Mouse (Mus musculus): ENCODE measurements around the gene Timp3. TPM values are rescaled to one million over a fixed set of nuclear protein-coding genes. Genes with fewer than 3 reads are reported as not detected.

Timp3 gene
- total and polyA plus RNA-seq, 2 experiments from 2014 or later = 33.6 to 62.9 TPM

DNA sequence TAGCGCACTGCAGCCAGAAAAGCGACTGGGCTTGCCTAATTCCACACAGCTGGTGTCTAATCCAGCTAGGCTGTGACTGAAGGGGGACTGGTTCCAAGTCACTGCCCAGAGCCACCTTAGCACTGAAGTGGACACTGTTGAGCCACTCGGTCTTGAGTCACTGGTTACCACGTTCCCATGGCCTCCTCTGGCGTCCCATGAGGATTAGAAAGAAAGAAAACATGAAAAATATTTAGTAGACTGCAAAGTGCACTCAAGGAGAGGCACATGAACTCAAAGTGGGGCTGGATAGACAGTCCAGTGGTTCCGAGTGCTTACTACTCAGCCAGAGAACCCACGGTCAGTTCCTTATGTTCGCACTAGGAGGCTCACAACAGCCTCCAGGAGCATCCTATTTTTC lies 18.9 kb upstream of the Timp3 start:
- Histone ChIP-seq H3K9me3 (ENCODE audit: low read length) (no peaks in the 10 kb centered on the region), H3K4me1 (ENCODE audit: insufficient read depth) (no peaks in the 10 kb centered on the region), H3K36me3 (ENCODE audit: insufficient read depth) (no peaks in the 10 kb centered on the region), H3K4me3 (ENCODE audit: low read depth, low read length) (no peak overlapping the region), H3K27ac (ENCODE audit: low read depth, low read length) (no peak overlapping the region), H3K9ac (no peak overlapping the region), H3K27me3 (ENCODE audit: insufficient read depth, low read length) (no peaks in the 10 kb centered on the region), H3K4me2 (ENCODE audit: low read depth) (no peak overlapping the region)
- no peak for TF ChIP-seq CTCF (IDR thresholded peaks at IDR 0.05; ENCODE audit: low read depth)
- ATAC-seq = no peak
- WGBS = 89% methylated on average over 8 of the region's 8 CpGs
- no peak for DNase-seq

DNA sequence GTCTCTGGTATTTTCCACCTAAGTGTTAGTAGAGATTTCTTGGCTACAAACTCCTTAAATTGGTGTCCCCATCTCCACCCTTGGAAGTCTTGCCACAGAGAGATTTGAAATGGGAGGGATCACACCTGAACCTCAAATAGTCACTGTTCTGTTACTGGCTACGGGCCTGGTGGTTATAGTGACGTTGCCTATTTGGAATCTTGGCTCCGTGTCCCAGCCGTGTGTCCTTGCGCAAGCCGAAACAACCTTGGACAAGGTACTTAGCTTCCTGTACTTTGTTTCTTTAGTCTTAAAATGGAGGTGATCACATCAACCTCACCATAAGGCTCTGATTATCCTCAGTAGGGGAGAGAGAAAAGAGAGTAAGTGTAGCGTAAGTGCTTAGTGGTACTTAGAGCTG lies 13.7 kb upstream of the Timp3 start:
- H3K9me3 ChIP-seq (ENCODE audit: low read length) = no peaks in the 10 kb centered on the region
- H3K9ac ChIP-seq = no peak overlapping the region
- WGBS = 87% methylated on average over 7 of the region's 7 CpGs
- no peaks in the 10 kb centered on the region for H3K27me3 ChIP-seq (ENCODE audit: insufficient read depth, low read length)
- H3K4me2 ChIP-seq (ENCODE audit: low read depth) = no peak overlapping the region
- H3K4me1 ChIP-seq (ENCODE audit: insufficient read depth) = no peaks in the 10 kb centered on the region
- ATAC-seq = no peak
- no peak overlapping the region for H3K4me3 ChIP-seq (ENCODE audit: low read depth, low read length)
- TF ChIP-seq CTCF (IDR thresholded peaks at IDR 0.05; ENCODE audit: low read depth) = no peak
- no peaks in the 10 kb centered on the region for H3K36me3 ChIP-seq (ENCODE audit: insufficient read depth)
- DNase-seq = no peak
- no peak overlapping the region for H3K27ac ChIP-seq (ENCODE audit: low read depth, low read length)

- no peaks in the 10 kb centered on the region for H3K9me3 ChIP-seq (ENCODE audit: low read length)
- ATAC-seq = no peak
- no peak overlapping the region for H3K9ac ChIP-seq
- no peak for TF ChIP-seq CTCF (IDR thresholded peaks at IDR 0.05; ENCODE audit: low read depth)
- no peak overlapping the region for H3K4me2 ChIP-seq (ENCODE audit: low read depth)
- 66% methylated on average over 8 of the region's 8 CpGs for WGBS
- H3K36me3 ChIP-seq (ENCODE audit: insufficient read depth) = no peaks in the 10 kb centered on the region
- no peak for DNase-seq
- H3K4me1 ChIP-seq (ENCODE audit: insufficient read depth) = no peaks in the 10 kb centered on the region
- H3K27me3 ChIP-seq (ENCODE audit: insufficient read depth, low read length) = no peaks in the 10 kb centered on the region
- no peak overlapping the region for H3K4me3 ChIP-seq (ENCODE audit: low read depth, low read length)
- H3K27ac ChIP-seq (ENCODE audit: low read depth, low read length) = no peak overlapping the region
Observed at GRCm38 (mm10) chr10:86290109-86290771, 9.9 kb upstream of the Timp3 start.

DNA sequence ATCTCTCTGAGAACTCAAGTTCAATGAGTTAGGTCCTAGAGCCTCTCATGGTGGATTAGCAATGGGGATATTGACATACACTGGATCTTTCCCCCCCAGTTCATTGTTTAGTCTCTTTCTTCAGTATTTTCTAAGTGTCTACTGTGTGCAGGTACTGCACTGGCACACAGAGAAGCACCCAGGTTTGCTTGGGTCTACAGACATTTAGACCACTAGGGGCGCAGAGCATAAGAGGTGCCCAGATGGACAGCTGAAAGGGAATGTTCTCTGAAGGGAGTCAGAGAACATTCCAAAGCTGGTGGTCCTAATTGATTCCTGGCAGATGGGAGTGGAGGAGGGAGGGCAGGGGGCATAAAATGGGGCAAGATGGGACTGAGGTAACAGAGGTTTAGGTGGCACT lies 6.3 kb upstream of the Timp3 start:
- no peak for ATAC-seq
- WGBS = 72% methylated on average over 1 of the region's 1 CpGs
- no peaks in the 10 kb centered on the region for H3K4me1 ChIP-seq (ENCODE audit: insufficient read depth)
- TF ChIP-seq CTCF (IDR thresholded peaks at IDR 0.05; ENCODE audit: low read depth) = peak; percentile 14; the same call in 1 of the 2 replicates
- no peak overlapping the region for H3K4me2 ChIP-seq (ENCODE audit: low read depth)
- H3K27ac ChIP-seq (ENCODE audit: low read depth, low read length) = no peak overlapping the region
- no peak overlapping the region for H3K9ac ChIP-seq
- DNase-seq = no peak
- no peaks in the 10 kb centered on the region for H3K27me3 ChIP-seq (ENCODE audit: insufficient read depth, low read length)
- no peak overlapping the region for H3K4me3 ChIP-seq (ENCODE audit: low read depth, low read length)
- H3K9me3 ChIP-seq (ENCODE audit: low read length) = no peaks in the 10 kb centered on the region
- H3K36me3 ChIP-seq (ENCODE audit: insufficient read depth) = no peaks in the 10 kb centered on the region

DNA sequence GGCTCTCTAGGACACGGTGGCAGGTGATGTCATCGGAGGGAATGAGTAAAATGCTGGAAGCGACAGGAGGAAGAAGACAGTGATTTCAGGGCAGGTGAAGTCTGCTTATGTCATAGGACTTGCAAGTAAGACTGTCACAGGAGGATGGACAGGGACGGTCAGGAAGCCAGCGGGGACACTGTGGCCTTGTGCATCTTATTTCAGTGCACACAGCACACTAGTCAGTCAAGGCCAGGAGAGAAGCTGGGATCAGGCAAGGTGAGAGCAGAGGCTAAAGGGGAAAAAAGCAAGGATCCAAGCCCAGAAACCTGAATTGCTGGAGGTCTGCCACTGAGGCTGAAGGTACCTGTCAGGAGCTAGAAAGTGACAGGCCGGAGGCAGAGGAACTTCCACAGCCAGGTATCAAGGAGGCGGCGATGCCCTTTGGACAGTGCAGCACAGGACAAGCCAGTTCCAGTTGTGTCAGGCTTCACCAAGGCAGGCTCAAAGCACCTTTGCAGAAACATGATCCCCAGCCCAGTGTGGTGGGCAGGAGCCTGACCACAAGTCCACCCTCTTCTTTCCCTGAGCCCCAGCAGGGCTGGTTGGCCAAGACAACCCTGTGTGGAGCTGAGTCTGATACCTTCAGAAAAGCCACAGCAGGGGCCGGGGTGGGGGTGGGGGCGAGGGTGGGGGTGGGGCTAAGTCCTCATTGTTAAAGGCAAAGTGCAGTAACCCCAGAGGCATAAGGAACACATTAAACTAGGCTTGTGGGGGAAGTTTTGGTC lies 5.4 kb upstream of the Timp3 start:
- Histone ChIP-seq H3K9me3 (ENCODE audit: low read length) (no peaks in the 10 kb centered on the region), H3K36me3 (ENCODE audit: insufficient read depth) (no peaks in the 10 kb centered on the region), H3K4me1 (ENCODE audit: insufficient read depth) (no peaks in the 10 kb centered on the region), H3K4me3 (ENCODE audit: low read depth, low read length) (no peak overlapping the region), H3K27me3 (ENCODE audit: insufficient read depth, low read length) (no peaks in the 10 kb centered on the region), H3K27ac (ENCODE audit: low read depth, low read length) (no peak overlapping the region), H3K9ac (no peak overlapping the region), H3K4me2 (ENCODE audit: low read depth) (no peak overlapping the region)
- 66% methylated on average over 10 of the region's 10 CpGs for WGBS
- DNase-seq (no peak), ATAC-seq (no peak)
- TF ChIP-seq CTCF (IDR thresholded peaks at IDR 0.05; ENCODE audit: low read depth) = no peak

DNA sequence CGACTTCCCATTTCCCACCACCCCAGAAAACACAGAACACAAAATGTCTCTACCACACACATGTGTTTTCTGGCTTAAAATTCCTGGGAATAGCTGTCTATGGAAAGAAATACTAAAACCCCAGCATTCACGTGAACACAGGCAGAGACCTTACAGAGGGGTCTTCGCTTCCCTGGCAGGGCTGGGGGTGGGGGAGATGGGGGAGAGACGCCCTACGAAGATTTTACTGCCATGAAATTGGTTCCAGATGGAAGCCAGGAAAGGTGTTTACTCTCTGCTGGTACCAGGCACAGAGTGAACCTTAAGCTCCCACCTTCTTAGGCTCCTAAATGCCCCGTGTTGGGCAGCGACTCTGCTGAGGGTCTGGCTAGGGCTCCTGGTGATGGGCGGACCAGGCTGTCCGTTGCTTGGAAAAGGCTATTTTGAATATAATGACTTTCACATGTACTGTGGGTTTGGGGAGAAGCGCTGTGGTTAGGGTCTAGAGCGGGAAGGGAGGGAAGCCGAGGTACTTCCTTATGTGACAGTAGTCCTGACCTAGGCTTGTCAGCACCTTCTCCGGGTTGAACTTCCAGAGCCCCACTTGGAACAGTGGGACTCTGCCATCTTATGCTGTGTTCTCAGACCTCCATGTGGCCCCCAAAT lies 4.6 kb upstream of the Timp3 start:
- H3K4me2 ChIP-seq (ENCODE audit: low read depth) = peak overlapping the region; percentile 31; the same call in 1 of the 2 replicates
- TF ChIP-seq CTCF (IDR thresholded peaks at IDR 0.05; ENCODE audit: low read depth) = no peak
- DNase-seq (no peak), ATAC-seq (no peak; the same call in 1 of the 2 replicates)
- H3K27me3 ChIP-seq (ENCODE audit: insufficient read depth, low read length) = no peaks in the 10 kb centered on the region
- H3K9ac ChIP-seq = peak overlapping the region; percentile 25; the same call in 1 of the 2 replicates
- H3K4me3 ChIP-seq (ENCODE audit: low read depth, low read length) = no peak overlapping the region
- WGBS = 30% methylated on average over 13 of the region's 13 CpGs
- no peak overlapping the region for H3K27ac ChIP-seq (ENCODE audit: low read depth, low read length)
- H3K36me3 ChIP-seq (ENCODE audit: insufficient read depth) = no peaks in the 10 kb centered on the region
- H3K4me1 ChIP-seq (ENCODE audit: insufficient read depth) = peaks cover 6% of the 10 kb centered on the region; the same call in 1 of the 2 replicates
- H3K9me3 ChIP-seq (ENCODE audit: low read length) = no peaks in the 10 kb centered on the region

DNA sequence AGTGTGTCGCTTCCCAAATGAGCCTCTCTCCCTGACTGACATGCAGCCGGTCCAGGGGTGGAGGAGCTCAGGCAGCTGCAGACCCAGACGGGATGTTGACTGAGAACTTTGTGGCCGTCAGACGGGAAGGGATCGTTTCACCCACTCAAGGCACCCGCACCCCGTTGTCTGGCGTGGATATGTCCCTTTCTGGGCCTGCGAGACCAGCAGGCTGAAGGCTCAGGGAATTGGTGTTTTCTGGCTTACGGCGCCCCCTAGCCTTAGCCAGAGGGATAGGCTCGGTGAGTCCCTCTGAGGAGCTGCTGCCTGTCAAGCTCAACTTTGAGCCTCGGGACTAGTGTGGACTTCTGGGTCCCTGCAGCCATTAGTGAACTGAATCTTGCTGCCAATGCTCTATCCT lies 4.1 kb upstream of the Timp3 start:
- H3K4me1 ChIP-seq (ENCODE audit: insufficient read depth) = peaks cover 10% of the 10 kb centered on the region; the same call in 1 of the 2 replicates
- peak overlapping the region; percentile 31; the same call in 1 of the 2 replicates for H3K4me2 ChIP-seq (ENCODE audit: low read depth)
- 5% methylated on average over 14 of the region's 14 CpGs for WGBS
- H3K4me3 ChIP-seq (ENCODE audit: low read depth, low read length) = no peak overlapping the region
- no peak overlapping the region for H3K27ac ChIP-seq (ENCODE audit: low read depth, low read length)
- DNase-seq = peak; percentile 78
- no peaks in the 10 kb centered on the region for H3K27me3 ChIP-seq (ENCODE audit: insufficient read depth, low read length)
- peak overlapping the region; percentile 25; the same call in 1 of the 2 replicates for H3K9ac ChIP-seq
- peak; percentile 93 for TF ChIP-seq CTCF (IDR thresholded peaks at IDR 0.05; ENCODE audit: low read depth)
- H3K9me3 ChIP-seq (ENCODE audit: low read length) = no peaks in the 10 kb centered on the region
- peak; percentile 82 for ATAC-seq
- H3K36me3 ChIP-seq (ENCODE audit: insufficient read depth) = no peaks in the 10 kb centered on the region

Measured in forebrain, postnatal 0 days (tissue).